Mouse (Mus musculus): ENCODE results near the gene Parp9. TPM values are rescaled to one million over a fixed set of nuclear protein-coding genes. Genes with fewer than 3 reads are reported as not detected.

Gene Parp9
- total RNA-seq, 1 experiment = 4.8 TPM

GRCm38 (mm10) chr16:35981363-35981821, 43.1 kb downstream of the Parp9 start:
- DNase-seq (ENCODE audit: low read depth, low spot score) = peak; percentile 100
- 0 out of 2 replicates have a peak, but pooled peaks have one; percentile 23 for TF ChIP-seq MAFK (IDR thresholded peaks at IDR 0.05; ENCODE audit: insufficient read depth, low read depth, low read length)
- no peak for TF ChIP-seq HCFC1 (IDR thresholded peaks at IDR 0.05; ENCODE audit: borderline replicate concordance, insufficient read depth, low read length)
- TF ChIP-seq CHD2 (IDR thresholded peaks at IDR 0.05; ENCODE audit: low read depth, low read length) = no peak
- TF ChIP-seq ZNF384 (IDR thresholded peaks at IDR 0.05; ENCODE audit: low read depth, low read length) = no peak
- in situ Hi-C loops (cut with MboI; ENCODE audit: low sequenced_read_pairs in 2 of 2, unreplicated experiment in 2 of 2) = no loop called here
- H3K36me3 ChIP-seq (ENCODE audit: control insufficient read depth, insufficient read depth, low read length, poor library complexity, severe bottlenecking) = no peaks in the 10 kb centered on the region
- H3K4me1 ChIP-seq (ENCODE audit: control insufficient read depth in 2 of 2, insufficient read depth in 2 of 2, low read length in 2 of 2, poor library complexity in 1 of 2) = no peaks in the 10 kb centered on the region
- H3K9me3 ChIP-seq (ENCODE audit: control insufficient read depth, insufficient read depth, low read depth, low read length) = no peaks in the 10 kb centered on the region
- H3K27ac ChIP-seq (ENCODE audit: insufficient read depth, low read depth, low read length, poor library complexity, severe bottlenecking) = no peak overlapping the region
- H3K9ac ChIP-seq (ENCODE audit: insufficient read depth, low read depth, low read length, poor library complexity, severe bottlenecking) = no peak overlapping the region
- no peak overlapping the region for H3K4me3 ChIP-seq (ENCODE audit: insufficient read depth in 1 of 2, low read depth in 1 of 2, low read length in 2 of 2, poor library complexity in 1 of 2, severe bottlenecking in 1 of 2)

DNA sequence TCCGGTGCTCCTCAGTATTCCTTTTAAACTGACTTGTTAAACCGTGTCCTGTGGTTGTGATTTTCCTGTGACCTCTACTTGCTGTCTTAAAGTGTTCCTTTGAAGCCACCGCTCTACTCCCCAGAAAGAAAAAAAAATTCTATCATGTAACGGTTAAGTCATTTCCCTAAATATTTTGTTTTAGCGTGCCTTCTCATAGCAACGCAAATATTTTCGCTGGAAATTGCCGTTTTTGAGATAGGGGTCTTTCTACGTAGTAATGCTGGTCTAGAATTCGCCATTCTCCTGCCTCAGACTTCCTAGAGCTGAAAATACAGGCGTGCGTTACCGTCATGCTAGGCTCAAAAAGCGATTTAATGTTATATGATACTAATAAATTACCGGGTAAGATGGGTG, 44.2 kb downstream of the Parp9 start:
- peak overlapping the region; percentile 83; the same call in 1 of the 2 replicates for H3K9ac ChIP-seq (ENCODE audit: insufficient read depth, low read depth, low read length, poor library complexity, severe bottlenecking)
- no peaks in the 10 kb centered on the region for H3K9me3 ChIP-seq (ENCODE audit: control insufficient read depth, insufficient read depth, low read depth, low read length)
- TF ChIP-seq ZNF384 (IDR thresholded peaks at IDR 0.05; ENCODE audit: low read depth, low read length) (no peak), HCFC1 (IDR thresholded peaks at IDR 0.05; ENCODE audit: borderline replicate concordance, insufficient read depth, low read length) (no peak), ZC3H11A (IDR thresholded peaks at IDR 0.05; ENCODE audit: borderline replicate concordance, low read depth, low read length) (no peak), MAFK (IDR thresholded peaks at IDR 0.05; ENCODE audit: insufficient read depth, low read depth, low read length) (no peak), CHD2 (IDR thresholded peaks at IDR 0.05; ENCODE audit: low read depth, low read length) (no peak)
- H3K4me3 ChIP-seq (ENCODE audit: insufficient read depth in 1 of 2, low read depth in 1 of 2, low read length in 2 of 2, poor library complexity in 1 of 2, severe bottlenecking in 1 of 2) = peak overlapping the region; percentile 89 to 93
- no peak overlapping the region; the same call in 1 of the 2 replicates for H3K27ac ChIP-seq (ENCODE audit: insufficient read depth, low read depth, low read length, poor library complexity, severe bottlenecking)
- H3K4me1 ChIP-seq (ENCODE audit: control insufficient read depth in 2 of 2, insufficient read depth in 2 of 2, low read length in 2 of 2, poor library complexity in 1 of 2) = no peaks in the 10 kb centered on the region
- H3K36me3 ChIP-seq (ENCODE audit: control insufficient read depth, insufficient read depth, low read length, poor library complexity, severe bottlenecking) = no peaks in the 10 kb centered on the region
- in situ Hi-C loops (cut with MboI; ENCODE audit: low sequenced_read_pairs in 2 of 2, unreplicated experiment in 2 of 2) = no loop called here
- no peak for DNase-seq (ENCODE audit: low read depth, low spot score)

DNA sequence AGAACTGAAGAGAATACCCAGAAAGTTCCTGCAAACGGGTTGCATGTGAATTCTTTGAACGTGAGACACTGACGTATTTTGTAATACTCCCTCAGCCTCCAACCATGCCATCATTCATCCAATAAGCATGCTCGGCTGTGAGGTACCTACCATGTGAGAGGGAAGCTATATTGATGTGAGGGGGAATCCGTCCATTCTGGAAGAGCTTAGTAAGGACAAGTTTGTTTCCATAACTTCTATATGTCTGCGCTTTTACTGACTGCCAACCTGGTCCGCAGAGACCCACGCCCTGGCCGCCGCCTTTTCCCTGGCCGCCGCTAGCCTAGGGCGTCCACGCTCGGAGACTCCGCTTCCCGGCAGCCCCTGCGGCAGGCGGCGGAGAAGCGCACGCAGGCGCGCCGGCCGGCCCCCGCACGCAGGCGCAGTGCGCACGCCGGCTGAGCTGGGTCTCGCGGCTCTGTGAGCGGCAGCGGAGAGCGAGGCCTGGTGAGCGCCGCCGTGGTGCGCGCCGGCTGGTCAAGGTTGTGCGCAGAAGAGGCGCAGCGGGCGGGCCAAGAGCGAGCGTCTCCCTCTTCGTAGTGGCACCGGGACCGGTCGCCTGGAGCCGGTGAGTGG, 44.7 kb downstream of the Parp9 start:
- Histone ChIP-seq H3K9ac (ENCODE audit: insufficient read depth, low read depth, low read length, poor library complexity, severe bottlenecking) (peak overlapping the region; percentile 96), H3K4me1 (ENCODE audit: control insufficient read depth in 2 of 2, insufficient read depth in 2 of 2, low read length in 2 of 2, poor library complexity in 1 of 2) (no peaks in the 10 kb centered on the region), H3K36me3 (ENCODE audit: control insufficient read depth, insufficient read depth, low read length, poor library complexity, severe bottlenecking) (no peaks in the 10 kb centered on the region), H3K27ac (ENCODE audit: insufficient read depth, low read depth, low read length, poor library complexity, severe bottlenecking) (peak overlapping the region; percentile 94), H3K4me3 (ENCODE audit: insufficient read depth in 1 of 2, low read depth in 1 of 2, low read length in 2 of 2, poor library complexity in 1 of 2, severe bottlenecking in 1 of 2) (peak overlapping the region; percentile 89 to 93), H3K9me3 (ENCODE audit: control insufficient read depth, insufficient read depth, low read depth, low read length) (no peaks in the 10 kb centered on the region)
- no peak for TF ChIP-seq MAFK (IDR thresholded peaks at IDR 0.05; ENCODE audit: insufficient read depth, low read depth, low read length)
- peak; percentile 78 for TF ChIP-seq HCFC1 (IDR thresholded peaks at IDR 0.05; ENCODE audit: borderline replicate concordance, insufficient read depth, low read length)
- TF ChIP-seq CHD2 (IDR thresholded peaks at IDR 0.05; ENCODE audit: low read depth, low read length) = no peak
- no peak for TF ChIP-seq ZC3H11A (IDR thresholded peaks at IDR 0.05; ENCODE audit: borderline replicate concordance, low read depth, low read length)
- TF ChIP-seq ZNF384 (IDR thresholded peaks at IDR 0.05; ENCODE audit: low read depth, low read length) = no peak
- in situ Hi-C loops (cut with MboI; ENCODE audit: low sequenced_read_pairs in 2 of 2, unreplicated experiment in 2 of 2) = no loop called here
- DNase-seq (ENCODE audit: low read depth, low spot score) = peak; percentile 78

- peak overlapping the region; percentile 96 for H3K9ac ChIP-seq (ENCODE audit: insufficient read depth, low read depth, low read length, poor library complexity, severe bottlenecking)
- in situ Hi-C loops (cut with MboI; ENCODE audit: low sequenced_read_pairs in 2 of 2, unreplicated experiment in 2 of 2) = no loop called here
- H3K36me3 ChIP-seq (ENCODE audit: control insufficient read depth, insufficient read depth, low read length, poor library complexity, severe bottlenecking) = no peaks in the 10 kb centered on the region
- no peaks in the 10 kb centered on the region for H3K4me1 ChIP-seq (ENCODE audit: control insufficient read depth in 2 of 2, insufficient read depth in 2 of 2, low read length in 2 of 2, poor library complexity in 1 of 2)
- TF ChIP-seq MAFK (IDR thresholded peaks at IDR 0.05; ENCODE audit: insufficient read depth, low read depth, low read length) = no peak
- no peak for TF ChIP-seq HCFC1 (IDR thresholded peaks at IDR 0.05; ENCODE audit: borderline replicate concordance, insufficient read depth, low read length)
- TF ChIP-seq CHD2 (IDR thresholded peaks at IDR 0.05; ENCODE audit: low read depth, low read length) = no peak
- no peak for TF ChIP-seq ZNF384 (IDR thresholded peaks at IDR 0.05; ENCODE audit: low read depth, low read length)
- no peak for TF ChIP-seq ZC3H11A (IDR thresholded peaks at IDR 0.05; ENCODE audit: borderline replicate concordance, low read depth, low read length)
- no peak for DNase-seq (ENCODE audit: low read depth, low spot score)
- no peaks in the 10 kb centered on the region for H3K9me3 ChIP-seq (ENCODE audit: control insufficient read depth, insufficient read depth, low read depth, low read length)
- peak overlapping the region; percentile 89 to 93 for H3K4me3 ChIP-seq (ENCODE audit: insufficient read depth in 1 of 2, low read depth in 1 of 2, low read length in 2 of 2, poor library complexity in 1 of 2, severe bottlenecking in 1 of 2)
- peak overlapping the region; percentile 94 for H3K27ac ChIP-seq (ENCODE audit: insufficient read depth, low read depth, low read length, poor library complexity, severe bottlenecking)
These were observed 45.3 kb downstream of the Parp9 start for GRCm38 (mm10) chr16:35983517-35984101.
